Mouse (Mus musculus): ENCODE measurements around the gene Frmd4b. TPM values are rescaled to one million over a fixed set of nuclear protein-coding genes. Genes with fewer than 3 reads are reported as not detected.
A peak's percentile ranks its signal among the peaks of the same experiment; 100 is the strongest.

Frmd4b gene
- total RNA-seq, 2 experiments from 2014 or later: 5.6 to 9.0 TPM

GRCm38 (mm10) chr6:97303277-97304109, 313.8 kb downstream of the Frmd4b start:
- ATAC-seq (replicated peaks; ENCODE audit: poor library complexity, severe bottlenecking): no peak

GRCm38 (mm10) chr6:97302303-97302702, 315.0 kb downstream of the Frmd4b start:
- ATAC-seq (replicated peaks; ENCODE audit: poor library complexity, severe bottlenecking): no peak

GRCm38 (mm10) chr6:97300659-97301058, 316.7 kb downstream of the Frmd4b start:
- ATAC-seq (replicated peaks; ENCODE audit: poor library complexity, severe bottlenecking): peak; percentile 62

GRCm38 (mm10) chr6:97300180-97300579, 317.2 kb downstream of the Frmd4b start:
- no peak for ATAC-seq (replicated peaks; ENCODE audit: poor library complexity, severe bottlenecking)

GRCm38 (mm10) chr6:97297151-97297550, 320.2 kb downstream of the Frmd4b start:
- ATAC-seq (replicated peaks; ENCODE audit: poor library complexity, severe bottlenecking): no peak

- no peak for ATAC-seq (replicated peaks; ENCODE audit: poor library complexity, severe bottlenecking)
Observed at GRCm38 (mm10) chr6:97295866-97296527, 321.3 kb downstream of the Frmd4b start.

GRCm38 (mm10) chr6:97295416-97295815, 321.9 kb downstream of the Frmd4b start:
- ATAC-seq (replicated peaks; ENCODE audit: poor library complexity, severe bottlenecking): no peak

GRCm38 (mm10) chr6:97293667-97294569, 323.4 kb downstream of the Frmd4b start:
- peak; percentile 33; the same call in 1 of the 2 replicates for ATAC-seq (replicated peaks; ENCODE audit: poor library complexity, severe bottlenecking)

GRCm38 (mm10) chr6:97292894-97293293, 324.4 kb downstream of the Frmd4b start:
- ATAC-seq (replicated peaks; ENCODE audit: poor library complexity, severe bottlenecking): no peak

GRCm38 (mm10) chr6:97292096-97292495, 325.2 kb downstream of the Frmd4b start:
- ATAC-seq (replicated peaks; ENCODE audit: poor library complexity, severe bottlenecking): no peak

- ATAC-seq (replicated peaks; ENCODE audit: poor library complexity, severe bottlenecking): no peak
Observed at GRCm38 (mm10) chr6:97291159-97291908, 326.0 kb downstream of the Frmd4b start.

- ATAC-seq (replicated peaks; ENCODE audit: poor library complexity, severe bottlenecking): no peak
Observed at GRCm38 (mm10) chr6:97290687-97291086, 326.7 kb downstream of the Frmd4b start.

- ATAC-seq (replicated peaks; ENCODE audit: poor library complexity, severe bottlenecking): no peak
Observed at GRCm38 (mm10) chr6:97289838-97290237, 327.5 kb downstream of the Frmd4b start.

- ATAC-seq (replicated peaks; ENCODE audit: poor library complexity, severe bottlenecking): no peak
Observed at GRCm38 (mm10) chr6:97289316-97289820, 328.0 kb downstream of the Frmd4b start.

GRCm38 (mm10) chr6:97288047-97288855, 329.1 kb downstream of the Frmd4b start:
- no peak for ATAC-seq (replicated peaks; ENCODE audit: poor library complexity, severe bottlenecking)

GRCm38 (mm10) chr6:97286332-97286731, 331.0 kb downstream of the Frmd4b start:
- ATAC-seq (replicated peaks; ENCODE audit: poor library complexity, severe bottlenecking): no peak

- ATAC-seq (replicated peaks; ENCODE audit: poor library complexity, severe bottlenecking): no peak
Observed at GRCm38 (mm10) chr6:97283676-97284075, 333.7 kb downstream of the Frmd4b start.

GRCm38 (mm10) chr6:97278878-97279277, 338.5 kb downstream of the Frmd4b start:
- ATAC-seq (replicated peaks; ENCODE audit: poor library complexity, severe bottlenecking): no peak

All from granulocyte monocyte progenitor cell, adult 5-6 weeks (primary cell).